Mouse (Mus musculus) gastrocnemius, adult 2 months (tissue): Measurements from ENCODE around the gene Arhgap21. TPM values are rescaled to one million over a fixed set of nuclear protein-coding genes. Genes with fewer than 3 reads are reported as not detected.

Experiments
- DNase-seq: peaks from one replicate; pipeline ENCODE4 v3.0.0; 2022
- H3K27ac ChIP-seq: fragments of 200-600 bp; 2 replicates; pipeline ENCODE4 v1.8.1; 2022; ENCODE audit warnings: mild to moderate bottlenecking
- H3K4me3 ChIP-seq: fragments of 200-600 bp; 2 replicates; pipeline ENCODE4 v1.8.1; 2022; ENCODE audit warnings: mild to moderate bottlenecking, moderate library complexity
- CTCF ChIP-seq: fragments of 200-600 bp; IDR thresholded peaks from 2 replicates; pipeline ENCODE4 v1.8.1; 2022; ENCODE audit warnings: antibody characterized with exemption, mild to moderate bottlenecking, moderate library complexity
- intact Hi-C: fragments of 180-260 bp; cut with DNase I; formaldehyde crosslinking; loops from one replicate; pipeline ENCODE4 v1.15.1; 2025
- total RNA-seq, 2 experiments: library from RNA; stranded (reverse); gene quantifications; 2 replicates each; pipeline ENCODE4 v1.2.3; 2021

The Arhgap21 gene
- total RNA-seq, 2 experiments from 2014 or later: 32.4 to 35.6 TPM

DNA sequence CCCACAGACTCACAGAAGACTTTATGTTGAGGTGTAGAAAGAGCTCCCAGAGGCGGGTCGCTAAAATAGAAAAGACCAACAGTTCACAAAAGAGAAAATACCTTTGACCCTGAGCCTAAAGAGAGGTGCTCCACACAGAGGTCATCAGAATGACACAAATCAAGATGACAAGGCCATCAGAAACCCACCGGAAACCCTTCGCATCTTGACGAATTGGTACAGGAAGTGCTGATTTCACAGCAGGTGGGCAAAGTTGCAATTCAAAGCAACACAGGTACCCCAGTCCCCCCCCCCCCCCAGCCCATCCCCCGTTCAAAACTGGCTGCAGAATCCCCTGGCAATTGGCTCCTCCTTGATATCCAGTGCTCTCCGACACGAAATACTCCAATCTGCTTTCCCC lies 10.0 kb upstream of the Arhgap21 start:
- H3K27ac ChIP-seq: no peak overlapping the region
- TF ChIP-seq CTCF: no peak
- H3K4me3 ChIP-seq: no peak overlapping the region
- DNase-seq: no peak
- intact Hi-C loops: no loop called here

DNA sequence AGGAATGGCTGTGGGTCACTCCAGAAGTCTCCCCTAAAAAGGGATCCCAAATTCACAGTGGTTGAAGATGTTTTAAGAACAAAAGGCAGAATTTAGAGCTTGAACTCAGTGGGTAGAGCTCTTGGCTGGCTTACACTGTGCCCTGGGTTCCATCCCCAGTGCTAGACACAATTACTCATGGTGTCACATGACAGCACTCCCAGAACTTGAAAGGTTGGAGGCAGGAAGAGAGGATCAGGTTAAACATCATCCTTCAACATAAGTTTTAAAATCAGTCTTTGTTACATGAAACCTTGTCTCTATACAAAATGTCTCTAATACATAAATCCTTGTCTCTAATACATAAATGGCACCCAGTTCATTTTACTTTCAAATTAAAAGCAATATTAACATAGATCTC lies 8.4 kb upstream of the Arhgap21 start:
- intact Hi-C loops: no loop called here
- H3K4me3 ChIP-seq: no peak overlapping the region
- no peak for DNase-seq
- no peak for TF ChIP-seq CTCF
- no peak overlapping the region for H3K27ac ChIP-seq

DNA sequence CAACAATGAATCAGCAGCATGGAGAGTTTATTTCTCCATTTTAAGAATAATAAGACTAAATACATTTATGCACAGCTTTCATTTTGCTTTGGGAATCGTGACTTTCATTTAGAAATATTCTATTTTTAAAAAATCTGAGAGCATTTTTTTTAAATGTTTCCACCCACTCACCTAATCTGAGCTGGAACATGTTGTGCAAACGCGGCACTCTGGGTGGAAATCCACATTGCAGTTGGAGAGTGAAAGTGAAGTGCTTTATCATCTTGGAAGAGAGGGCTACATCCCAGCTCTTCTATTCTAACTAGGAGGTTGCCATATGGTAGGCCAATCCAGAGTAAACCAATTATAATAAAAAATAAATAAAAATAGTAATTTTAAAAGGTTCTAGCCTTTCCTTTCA lies 4.8 kb upstream of the Arhgap21 start:
- no peak overlapping the region for H3K27ac ChIP-seq
- DNase-seq: no peak
- intact Hi-C loops: no loop called here
- H3K4me3 ChIP-seq: no peak overlapping the region
- no peak for TF ChIP-seq CTCF

DNA sequence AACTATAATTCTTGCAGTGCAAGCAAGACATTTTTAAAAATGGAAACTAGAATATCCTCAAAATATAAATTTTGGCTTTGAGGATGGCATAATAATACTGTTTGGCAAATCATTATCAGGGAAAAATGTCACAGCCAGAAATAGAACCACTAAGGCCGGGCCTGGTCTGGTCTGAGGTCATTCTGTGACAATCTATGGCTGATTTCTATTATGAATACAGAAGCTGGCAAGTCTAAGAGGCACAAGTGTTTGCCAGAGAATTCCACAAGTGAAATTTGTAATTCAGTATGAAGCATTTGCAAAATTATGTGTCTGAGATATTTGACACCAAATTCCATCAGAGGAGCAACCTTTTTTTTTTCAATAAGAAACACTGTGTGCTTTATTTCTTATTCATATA lies 3.5 kb upstream of the Arhgap21 start:
- intact Hi-C loops: no loop called here
- Histone ChIP-seq H3K27ac (peak overlapping the region; percentile 44), H3K4me3 (no peak overlapping the region)
- TF ChIP-seq CTCF: no peak
- no peak for DNase-seq

DNA sequence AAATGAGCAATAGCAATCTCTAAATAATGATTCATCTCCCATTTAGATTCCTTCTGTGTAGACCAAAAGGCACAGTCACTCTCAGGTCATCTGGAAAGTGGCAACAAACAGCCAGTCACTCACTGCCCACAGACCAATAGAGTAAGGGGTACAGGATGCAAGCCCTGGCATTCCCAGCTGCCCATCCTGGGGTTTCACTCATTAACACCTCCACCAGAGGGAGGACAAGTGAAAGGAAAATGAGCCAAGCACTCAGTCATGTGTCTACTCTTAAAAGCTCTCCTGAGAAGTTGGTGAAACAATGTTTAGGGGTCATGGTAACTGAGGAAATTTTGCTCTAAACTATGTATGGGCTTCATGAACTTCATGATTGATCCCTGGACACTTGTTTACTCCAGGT lies 2.9 kb upstream of the Arhgap21 start:
- peak overlapping the region; percentile 44 for H3K27ac ChIP-seq
- no peak for DNase-seq
- H3K4me3 ChIP-seq: no peak overlapping the region
- TF ChIP-seq CTCF: no peak
- intact Hi-C loops: no loop called here

DNA sequence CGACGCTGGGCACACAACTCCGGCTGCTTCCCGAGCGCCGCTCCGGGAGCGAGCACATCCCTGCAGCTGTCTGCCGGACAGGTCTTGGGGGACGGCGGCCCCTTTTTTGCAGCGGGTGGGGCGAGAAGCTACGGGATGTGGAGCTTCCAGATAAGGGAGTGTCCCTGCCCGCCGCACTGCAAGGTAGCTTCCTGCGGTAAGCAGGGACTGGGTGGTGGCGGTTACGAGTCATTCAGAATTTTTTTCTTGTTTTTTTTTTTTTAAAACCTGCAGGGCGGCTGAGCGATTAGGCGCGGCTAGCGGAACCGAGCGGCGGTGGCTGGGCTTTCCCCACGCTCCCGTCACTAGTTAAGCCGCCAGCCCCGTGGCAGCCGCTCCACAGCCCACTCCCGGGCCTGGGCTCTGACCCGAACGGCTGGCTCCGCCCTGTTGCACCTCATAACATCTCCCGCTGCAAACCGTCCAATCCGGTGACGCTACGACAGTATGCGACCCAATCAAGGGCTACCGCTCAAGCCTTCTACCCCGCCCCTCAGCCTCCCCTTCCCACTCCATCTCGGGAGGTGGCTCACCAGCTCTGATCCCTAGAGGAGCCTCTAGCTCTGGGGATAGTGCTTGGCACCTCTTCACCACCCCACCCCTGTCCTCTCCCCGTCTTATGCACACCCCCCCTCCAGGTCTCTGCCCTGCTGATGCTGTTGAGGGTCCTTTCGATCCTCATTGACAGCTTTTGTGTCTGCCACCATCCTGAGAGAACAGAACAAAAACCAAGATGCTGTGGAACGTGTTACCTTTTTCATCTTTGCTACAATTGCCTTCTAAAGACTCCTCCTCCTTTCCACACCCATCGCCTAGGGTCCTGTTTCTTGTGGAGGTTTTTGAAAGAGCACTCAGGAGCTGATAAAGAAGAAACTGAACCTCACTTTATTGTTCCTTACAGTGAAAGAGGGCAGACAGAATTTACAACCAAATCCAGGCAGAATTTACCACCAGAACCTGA lies 820 bp upstream of the Arhgap21 start:
- intact Hi-C loops: loop anchor here (5.0 kb wide), 3 partner anchors 57 to 233 kb away; no protein-coding TSS in a partner anchor

DNA sequence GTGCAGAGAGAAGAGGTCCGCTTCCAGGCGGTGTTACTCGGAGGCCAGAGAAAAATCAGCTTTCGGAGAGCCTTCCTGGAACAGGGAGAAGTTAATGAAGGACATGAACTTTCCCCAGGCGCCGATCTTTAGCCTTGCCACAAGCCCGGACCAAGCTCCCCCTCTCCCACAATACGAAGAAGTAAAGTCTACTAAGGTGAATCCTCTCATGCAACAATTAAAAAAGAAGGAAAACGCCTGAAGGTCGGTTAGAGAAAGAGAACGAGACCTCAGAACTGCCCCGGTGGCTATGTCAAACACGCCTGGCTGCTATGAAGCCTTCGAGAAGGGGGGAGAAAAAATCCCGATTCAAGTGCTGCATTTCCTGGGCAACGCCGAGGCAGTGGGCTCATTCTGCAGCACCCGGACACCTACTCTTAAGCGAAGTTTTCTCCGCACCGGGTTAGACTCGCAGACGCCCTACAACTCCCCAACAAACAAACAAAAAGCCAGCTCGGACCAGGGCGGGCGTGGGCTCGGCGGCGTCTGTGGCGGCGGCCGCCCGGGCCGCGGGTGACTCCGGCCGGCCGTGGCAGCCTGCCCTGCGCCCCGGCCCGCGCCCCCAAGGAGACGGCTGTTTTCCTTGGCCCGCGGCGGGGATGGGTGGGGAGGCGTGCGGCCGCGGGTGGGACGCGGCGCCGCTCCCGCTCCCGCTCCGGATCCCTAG lies 882 bp downstream of the Arhgap21 start:
- intact Hi-C loops: loop anchor here (5.0 kb wide), 3 partner anchors 55 to 235 kb away; no protein-coding TSS in a partner anchor
- DNase-seq: peak; percentile 65
- H3K4me3 ChIP-seq: peak overlapping the region; percentile 85
- no peak for TF ChIP-seq CTCF
- peak overlapping the region; percentile 96 for H3K27ac ChIP-seq

More for the DNA sequence above, 820 bp upstream of the Arhgap21 start:
- no peak for TF ChIP-seq CTCF
- peak; percentile 97 for DNase-seq
- H3K4me3 ChIP-seq: peak overlapping the region; percentile 85
- H3K27ac ChIP-seq: peak overlapping the region; percentile 96

DNA sequence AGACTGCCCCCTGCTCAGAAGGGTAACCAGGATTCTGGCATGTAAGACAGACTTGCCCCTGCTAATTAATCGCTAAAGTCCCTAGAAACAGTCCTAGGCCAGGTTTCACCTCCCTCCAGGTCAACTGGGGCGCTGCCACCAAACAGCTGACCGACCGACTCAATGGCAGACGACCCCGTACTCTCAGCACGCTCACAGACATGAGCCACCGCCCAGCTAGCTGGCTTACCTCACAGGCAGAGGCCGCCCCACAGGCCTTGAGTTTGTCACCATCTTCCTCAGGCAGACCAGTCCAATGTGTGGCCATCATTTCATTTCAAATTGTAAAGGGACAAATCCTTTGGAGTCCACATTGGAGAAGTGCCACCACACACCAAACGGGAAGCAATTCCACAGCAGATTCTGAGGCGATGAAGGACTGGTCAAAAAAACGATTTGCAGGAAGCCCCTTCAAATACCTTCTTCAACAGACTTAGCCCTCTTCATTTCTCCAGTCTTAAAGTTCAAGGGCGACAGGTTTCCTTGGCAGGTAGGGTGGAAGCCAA lies 1.5 kb downstream of the Arhgap21 start:
- TF ChIP-seq CTCF: no peak
- Histone ChIP-seq H3K27ac (peak overlapping the region; percentile 96), H3K4me3 (peak overlapping the region; percentile 85)
- DNase-seq: peak; percentile 56
- intact Hi-C loops: loop anchor here (5.0 kb wide), 3 partner anchors 55 to 235 kb away; no protein-coding TSS in a partner anchor

DNA sequence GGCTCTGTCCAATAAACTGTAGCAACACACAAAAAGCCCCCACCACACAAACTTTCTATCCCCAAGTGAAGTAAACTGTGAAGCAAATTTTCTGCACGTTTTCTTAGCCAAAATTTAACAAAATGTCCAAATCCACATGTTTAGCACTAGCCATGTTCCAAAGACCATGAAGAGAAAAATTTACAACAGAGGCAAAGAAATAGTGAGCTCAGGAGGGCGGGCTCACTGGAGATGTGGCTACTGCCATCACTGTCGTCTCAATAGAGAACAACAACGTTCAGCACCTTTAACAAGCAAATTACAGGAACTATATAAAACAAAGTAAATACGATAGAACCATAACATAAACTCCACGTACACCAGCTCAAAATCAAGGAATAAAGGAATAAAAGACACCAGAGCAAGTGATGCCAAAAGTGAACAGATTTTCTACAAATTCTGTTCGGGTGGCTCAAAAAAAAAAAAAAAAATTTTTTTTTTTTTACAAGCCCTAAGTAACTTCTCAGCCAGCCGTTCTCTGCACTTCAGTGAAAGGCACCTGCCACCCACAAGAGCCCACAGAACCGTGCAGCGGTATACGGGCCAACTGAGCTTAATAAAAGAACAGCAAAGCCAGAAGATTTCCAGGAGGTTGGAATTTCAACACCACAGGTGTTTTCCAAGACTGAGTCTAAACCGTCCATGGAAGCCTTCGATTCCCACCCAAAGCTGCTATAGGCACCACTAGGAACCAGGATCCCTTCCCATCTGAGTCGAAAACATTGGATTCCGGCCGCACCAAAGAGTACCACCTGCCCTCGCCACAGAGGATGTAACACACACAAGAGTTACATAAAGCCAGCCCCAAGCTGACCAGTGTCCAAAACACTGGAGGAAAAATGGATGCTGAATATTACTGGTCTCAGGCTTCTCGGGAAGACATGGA lies 2.2 kb downstream of the Arhgap21 start:
- DNase-seq: no peak
- intact Hi-C loops: loop anchor here (5.0 kb wide), 3 partner anchors 54 to 236 kb away; no protein-coding TSS in a partner anchor
- TF ChIP-seq CTCF: no peak
- H3K4me3 ChIP-seq: peak overlapping the region; percentile 85
- H3K27ac ChIP-seq: peak overlapping the region; percentile 96

DNA sequence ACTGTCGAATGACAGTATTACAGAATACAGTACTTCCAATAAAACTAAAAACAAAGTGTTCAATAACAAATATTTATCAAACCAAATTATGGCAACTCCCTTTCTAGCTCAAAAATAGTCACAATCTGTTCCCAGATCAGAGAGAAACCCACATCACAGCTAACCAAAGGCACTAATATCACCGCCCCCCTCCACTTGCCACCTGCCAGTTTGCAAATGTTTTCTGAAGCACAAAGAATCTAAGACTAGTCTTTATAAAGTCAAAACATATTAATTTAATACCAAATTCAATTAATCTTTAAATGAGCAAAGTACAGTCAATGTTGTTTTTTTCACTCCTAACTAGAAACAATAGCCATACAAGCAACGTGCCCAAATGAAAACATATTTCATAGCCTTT lies 3.3 kb downstream of the Arhgap21 start:
- no peak for TF ChIP-seq CTCF
- Histone ChIP-seq H3K27ac (no peak overlapping the region), H3K4me3 (peak overlapping the region; percentile 85)
- no peak for DNase-seq
- intact Hi-C loops: loop anchor here (5.0 kb wide), 3 partner anchors 53 to 237 kb away; no protein-coding TSS in a partner anchor

DNA sequence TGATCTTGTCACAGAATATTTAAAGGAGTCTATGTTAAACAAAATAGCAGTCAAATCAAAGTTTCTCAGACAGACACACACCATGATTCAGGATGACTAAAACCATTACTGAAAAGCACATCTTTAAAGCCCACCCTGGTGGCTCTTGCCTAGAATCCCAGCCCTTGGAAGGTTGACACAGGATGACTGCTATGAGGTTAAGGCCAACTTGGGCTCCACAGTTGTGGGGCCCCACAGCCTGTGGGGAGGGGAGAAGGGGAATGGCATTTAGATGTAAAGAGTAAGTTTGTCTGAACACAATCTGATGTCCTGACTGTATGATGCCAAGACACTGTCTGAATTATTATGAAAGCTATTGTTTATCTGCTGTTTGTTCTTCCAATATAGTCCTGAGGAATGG lies 4.2 kb downstream of the Arhgap21 start:
- DNase-seq: no peak
- H3K4me3 ChIP-seq: peak overlapping the region; percentile 1; the same call in 1 of the 2 replicates
- no peak for TF ChIP-seq CTCF
- intact Hi-C loops: no loop called here
- H3K27ac ChIP-seq: no peak overlapping the region
